Comparison of ENCODE assay signal across 18 mouse cellular contexts in genomic region chr19:16494816-16495516, GRCm38 (mm10). TPM values are rescaled to one million over a fixed set of nuclear protein-coding genes. Genes with fewer than 3 reads are reported as not detected.
DNase-seq lines count a peak whose midpoint lies in the region; ATAC-seq lines count a peak whose summit lies in the region.
"Had no signal": no experiment of that assay in that cellular context is flagged by ENCODE, and none has a peak within 500 bp of the region (broad histone marks: within the 10 kb centered on the region; RNA-seq: fewer than 3 reads in every experiment).

No protein-coding gene starts in this region.

- ATAC-seq in liver, embryonic 12.5 days = peak; percentile 88
- peak; percentile 52; the same call in 1 of the 2 replicates for ATAC-seq in liver, embryonic 16.5 days (ENCODE audit: low read depth)
- no peak for ATAC-seq in hindbrain, embryonic 16.5 days
- ATAC-seq: forebrain, embryonic 15.5 days; hindbrain, postnatal 0 days had no signal

- H3K9ac ChIP-seq in liver, embryonic 12.5 days = 0 out of 2 replicates have a peak overlapping the region, but pooled peaks have one; percentile 12
- no peak overlapping the region for H3K9ac ChIP-seq in liver, embryonic 16.5 days (ENCODE audit: low read depth, low read length)
- no peak overlapping the region for H3K9ac ChIP-seq in hindbrain, embryonic 16.5 days (ENCODE audit: low read depth, low read length)
- H3K9ac ChIP-seq: forebrain, embryonic 15.5 days; heart, embryonic 13.5 days; hindbrain, embryonic 12.5 days had no signal

- H3K27ac ChIP-seq in liver, embryonic 12.5 days = peak overlapping the region; percentile 59
- no peak overlapping the region for H3K27ac ChIP-seq in liver, embryonic 16.5 days (ENCODE audit: low read length)
- H3K27ac ChIP-seq in hindbrain, embryonic 16.5 days (ENCODE audit: low read depth, low read length) = no peak overlapping the region
- H3K27ac ChIP-seq: embryonic facial prominence, embryonic 10.5 days; forebrain, embryonic 15.5 days; heart, embryonic 13.5 days; hindbrain, embryonic 12.5 days; hindbrain, postnatal 0 days had no signal

- no peaks in the 10 kb centered on the region for H3K27me3 ChIP-seq in liver, embryonic 12.5 days (replicated peaks)
- no peaks in the 10 kb centered on the region for H3K27me3 ChIP-seq in liver, embryonic 16.5 days (ENCODE audit: control insufficient read depth, insufficient read depth, low read depth, low read length)
- no peaks in the 10 kb centered on the region for H3K27me3 ChIP-seq in hindbrain, embryonic 16.5 days (replicated peaks; ENCODE audit: control insufficient read depth, insufficient read depth, low read length)
- H3K27me3 ChIP-seq: forebrain, embryonic 15.5 days; heart, embryonic 13.5 days had no signal

- H3K4me1 ChIP-seq in liver, embryonic 12.5 days = peaks cover 41% of the 10 kb centered on the region
- peaks cover 10% of the 10 kb centered on the region for H3K4me1 ChIP-seq in liver, embryonic 16.5 days (ENCODE audit: control insufficient read depth, low read depth, low read length)
- no peaks in the 10 kb centered on the region for H3K4me1 ChIP-seq in hindbrain, embryonic 16.5 days (ENCODE audit: control insufficient read depth, insufficient read depth, low read depth, low read length)
- H3K4me1 ChIP-seq: heart, embryonic 13.5 days had no signal

- H3K4me2 ChIP-seq in liver, embryonic 12.5 days = peak overlapping the region; percentile 41
- H3K4me2 ChIP-seq in liver, embryonic 16.5 days (ENCODE audit: low read depth, low read length) = no peak overlapping the region
- no peak overlapping the region for H3K4me2 ChIP-seq in hindbrain, embryonic 16.5 days (ENCODE audit: low read length)
- H3K4me2 ChIP-seq: forebrain, embryonic 15.5 days; heart, embryonic 13.5 days; hindbrain, embryonic 12.5 days had no signal

- intact Hi-C loops in left cerebral cortex, postnatal 4 days (cut with DNase I) = no loop called here

- no peak overlapping the region for H3K4me3 ChIP-seq in liver, embryonic 12.5 days
- no peak overlapping the region for H3K4me3 ChIP-seq in liver, embryonic 16.5 days (ENCODE audit: low read depth, low read length)
- H3K4me3 ChIP-seq in hindbrain, embryonic 16.5 days (ENCODE audit: low read length) = no peak overlapping the region
- H3K4me3 ChIP-seq: embryonic facial prominence, embryonic 10.5 days; forebrain, embryonic 15.5 days; heart, embryonic 13.5 days; hindbrain, embryonic 12.5 days had no signal

- no peaks in the 10 kb centered on the region for H3K9me3 ChIP-seq in liver, embryonic 12.5 days (replicated peaks)
- no peaks in the 10 kb centered on the region for H3K9me3 ChIP-seq in liver, embryonic 16.5 days (replicated peaks; ENCODE audit: control insufficient read depth, low read length)
- no peaks in the 10 kb centered on the region for H3K9me3 ChIP-seq in hindbrain, embryonic 16.5 days (ENCODE audit: control insufficient read depth, low read length)
- H3K9me3 ChIP-seq: forebrain, embryonic 15.5 days; heart, embryonic 13.5 days; hindbrain, embryonic 12.5 days had no signal

- peak; percentile 26 for DNase-seq in liver
- DNase-seq in urinary bladder, postnatal 10 days (ENCODE audit: low spot score) = no peak
- no peak for DNase-seq in left cerebral cortex, postnatal 4 days
- DNase-seq: adrenal gland, adult 2 months; cerebellum, adult 11-12 months; cerebellum, adult 9-10 months; cerebellum, postnatal 25 days; gastrocnemius, postnatal 36 days; heart, adult 11 months; heart, postnatal 36 days had no signal

- H3K36me3 ChIP-seq in liver, embryonic 12.5 days = no peaks in the 10 kb centered on the region
- H3K36me3 ChIP-seq in liver, embryonic 16.5 days (ENCODE audit: control insufficient read depth, insufficient read depth) = no peaks in the 10 kb centered on the region
- no peaks in the 10 kb centered on the region for H3K36me3 ChIP-seq in hindbrain, embryonic 16.5 days (ENCODE audit: control insufficient read depth, insufficient read depth, low read length)
- H3K36me3 ChIP-seq: embryonic facial prominence, embryonic 10.5 days; forebrain, embryonic 15.5 days; heart, embryonic 13.5 days; hindbrain, embryonic 12.5 days had no signal

- WGBS in liver, embryonic 12.5 days (ENCODE audit: insufficient replicate concordance) = 34% methylated on average over 10 of the region's 10 CpGs
- WGBS in liver, embryonic 16.5 days (ENCODE audit: insufficient replicate concordance) = 34% methylated on average over 10 of the region's 10 CpGs
- WGBS in hindbrain, embryonic 16.5 days = 91% methylated on average over 9 of the region's 10 CpGs

RNA-seq across cellular contexts. Expression of gene Gna14, which starts 59.4 kb away (rescaled TPM):
- polyA plus RNA-seq in liver, embryonic 12.5 days (2016; fragmentation: Nextera tagmentation; extraction: Ambion mirVana) = 1.6 and 1.7 TPM in 2 replicates
- polyA plus RNA-seq in liver, embryonic 16.5 days (2015; fragmentation: Nextera tagmentation; extraction: Ambion mirVana) = 0.72 and 1.0 TPM in 2 replicates
- under 1 TPM; 0.36 to 0.68 TPM for total RNA-seq in left cerebral cortex, postnatal 4 days (2021)
- polyA plus RNA-seq in hindbrain, embryonic 16.5 days (2015; fragmentation: Nextera tagmentation; extraction: Ambion mirVana) = 0.62 and 0.88 TPM in 2 replicates
